25 mouse cellular contexts compared by ENCODE assay signal in the genomic region with DNA sequence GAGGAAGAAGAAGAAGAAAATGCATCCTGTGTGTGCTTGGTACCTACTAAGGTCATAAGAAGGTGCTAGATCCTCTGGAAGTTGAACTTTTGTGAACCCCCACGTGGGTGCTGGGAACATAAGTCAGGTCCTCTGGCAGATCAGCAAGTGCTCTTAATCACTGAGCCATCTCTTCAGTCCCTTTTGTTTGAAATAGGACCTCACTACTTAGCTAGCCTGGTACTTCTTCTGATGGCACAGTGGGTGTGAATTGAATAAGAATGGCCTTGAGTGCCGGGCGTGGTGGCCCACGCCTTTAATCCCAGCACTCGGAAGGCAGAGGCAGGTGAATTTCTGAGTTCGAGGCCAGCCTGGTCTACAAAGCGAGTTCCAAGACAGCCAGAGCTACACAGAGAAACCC. TPM values are rescaled to one million over a fixed set of nuclear protein-coding genes. Genes with fewer than 3 reads are reported as not detected.
DNase-seq lines count a peak whose midpoint lies in the region; ATAC-seq and TF ChIP-seq lines count a peak whose summit lies in the region.
"Had no signal": no experiment of that assay in that cellular context is flagged by ENCODE, and none has a peak within 500 bp of the region (broad histone marks: within the 10 kb centered on the region; RNA-seq: fewer than 3 reads in every experiment).

No protein-coding gene starts in this region.

- H3K9ac ChIP-seq in forebrain, postnatal 0 days: no peak overlapping the region
- H3K9ac ChIP-seq: embryonic facial prominence, embryonic 12.5 days; forebrain, embryonic 13.5 days; forebrain, embryonic 15.5 days had no signal

- ATAC-seq in forebrain, postnatal 0 days: no peak
- ATAC-seq: activated CD4-positive, CD25-positive, alpha-beta regulatory T cell, adult 4 months; forebrain, embryonic 13.5 days; forebrain, embryonic 15.5 days had no signal

- H3K27ac ChIP-seq in forebrain, postnatal 0 days (ENCODE audit: low read depth, low read length): no peak overlapping the region
- H3K27ac ChIP-seq: embryonic facial prominence, embryonic 10.5 days; embryonic facial prominence, embryonic 12.5 days; forebrain, embryonic 13.5 days; forebrain, embryonic 15.5 days had no signal

- WGBS in forebrain, postnatal 0 days: 95% methylated on average over 7 of the region's 7 CpGs

- no peak for TF ChIP-seq CTCF in forebrain, postnatal 0 days (IDR thresholded peaks at IDR 0.05; ENCODE audit: low read depth)

- H3K4me3 ChIP-seq in forebrain, postnatal 0 days (ENCODE audit: low read depth, low read length): no peak overlapping the region
- H3K4me3 ChIP-seq: embryonic facial prominence, embryonic 10.5 days; embryonic facial prominence, embryonic 12.5 days; forebrain, embryonic 13.5 days; forebrain, embryonic 15.5 days had no signal

- no peaks in the 10 kb centered on the region for H3K27me3 ChIP-seq in forebrain, postnatal 0 days (ENCODE audit: insufficient read depth, low read length)
- H3K27me3 ChIP-seq: embryonic facial prominence, embryonic 12.5 days; forebrain, embryonic 13.5 days; forebrain, embryonic 15.5 days had no signal

- no peak overlapping the region for H3K4me2 ChIP-seq in forebrain, postnatal 0 days (ENCODE audit: low read depth)
- H3K4me2 ChIP-seq: embryonic facial prominence, embryonic 12.5 days; forebrain, embryonic 13.5 days; forebrain, embryonic 15.5 days had no signal

- peaks cover 7% of the 10 kb centered on the region; the same call in 1 of the 2 replicates for H3K36me3 ChIP-seq in forebrain, postnatal 0 days (ENCODE audit: insufficient read depth)

- H3K9me3 ChIP-seq in forebrain, postnatal 0 days (ENCODE audit: low read length): no peaks in the 10 kb centered on the region
- H3K9me3 ChIP-seq: embryonic facial prominence, embryonic 10.5 days; embryonic facial prominence, embryonic 12.5 days; forebrain, embryonic 13.5 days; forebrain, embryonic 15.5 days; G1E had no signal

- H3K4me1 ChIP-seq in forebrain, postnatal 0 days (ENCODE audit: insufficient read depth): no peaks in the 10 kb centered on the region
- H3K4me1 ChIP-seq: embryonic facial prominence, embryonic 10.5 days; embryonic facial prominence, embryonic 12.5 days; forebrain, embryonic 13.5 days; forebrain, embryonic 15.5 days had no signal

- DNase-seq in ES-CJ7 (ENCODE audit: low read depth, low spot score) (peak; percentile 98), R1 (ENCODE audit: low read depth, low spot score) (peak; percentile 99), ZHBTc4 (ENCODE audit: low read depth, low spot score) (peak; percentile 96)
- no peak for DNase-seq in ovary, adult 18-20 months (ENCODE audit: low spot score)
- no peak for DNase-seq in forebrain, postnatal 0 days
- no peak for DNase-seq in kidney, postnatal 36 days
- DNase-seq: adrenal gland, adult 8-10 months; adrenal gland, postnatal 14 days; adrenal gland, postnatal 36 days; cerebellum, adult 11-12 months; cerebellum, adult 2 months; cerebellum, adult 9-10 months; cerebellum, postnatal 10 days; cerebellum, postnatal 25 days had no signal

RNA-seq across cellular contexts. Expression of gene Thap8, which starts 14.0 kb away (rescaled TPM):
- total RNA-seq in forebrain, postnatal 0 days (2014; rRNA removed): 0.52 TPM in 1 of 2 replicates, not detected in the other
- 0.45 TPM in 2 replicates for polyA plus RNA-seq in forebrain, postnatal 0 days (2015; fragmentation: Nextera tagmentation; extraction: Ambion mirVana)
- polyA plus RNA-seq: cerebellum, adult 2 months had no signal

RNA-seq across cellular contexts. Expression of gene Wdr62, which starts 14.3 kb away (rescaled TPM):
- 2.0 and 3.2 TPM in 2 replicates for total RNA-seq in forebrain, postnatal 0 days (2014; rRNA removed)
- 2.7 and 2.9 TPM in 2 replicates for polyA plus RNA-seq in forebrain, postnatal 0 days (2015; fragmentation: Nextera tagmentation; extraction: Ambion mirVana)

RNA-seq across cellular contexts. Expression of gene Clip3, which starts 25.6 kb away (rescaled TPM):
- total RNA-seq in forebrain, postnatal 0 days (2014; rRNA removed): 105 and 108 TPM in 2 replicates
- polyA plus RNA-seq in forebrain, postnatal 0 days (2015; fragmentation: Nextera tagmentation; extraction: Ambion mirVana): 178 and 186 TPM in 2 replicates
- polyA plus RNA-seq: G1E had no signal

RNA-seq across cellular contexts. Expression of gene Ovol3, which starts 30.4 kb away (rescaled TPM):
- not detected in 2 replicates for total RNA-seq in forebrain, postnatal 0 days (2014; rRNA removed)
- not detected in 2 replicates for polyA plus RNA-seq in forebrain, postnatal 0 days (2015; fragmentation: Nextera tagmentation; extraction: Ambion mirVana)
- total RNA-seq: adrenal gland, adult 18-20 months; adrenal gland, adult 8-10 months; adrenal gland, postnatal 14 days; adrenal gland, postnatal 36 days; G1E had no signal
- polyA plus RNA-seq: activated CD4-positive, CD25-positive, alpha-beta regulatory T cell, adult 4 months; C2C12; cerebellum, adult 2 months; cortical plate, adult 2 months; embryonic facial prominence, embryonic 10.5 days; forebrain, embryonic 11.5 days; forebrain, embryonic 13.5 days; forebrain, embryonic 15.5 days; frontal cortex, adult 2 months; G1E had no signal

RNA-seq across cellular contexts. Expression of gene Tbcb, which starts 33.9 kb away (rescaled TPM):
- 151 and 204 TPM in 2 replicates for total RNA-seq in forebrain, postnatal 0 days (2014; rRNA removed)
- 475 and 558 TPM in 2 replicates for polyA plus RNA-seq in forebrain, postnatal 0 days (2015; fragmentation: Nextera tagmentation; extraction: Ambion mirVana)

Comparison
In these comparisons a context has a peak if more than half of its experiments do, and no peak if none do; other contexts are left out.
1. DNase-seq: peak in ES-CJ7 (single experiment), R1 (single experiment) and ZHBTc4 (single experiment); none in ovary, adult 18-20 months (single experiment), forebrain, postnatal 0 days (single experiment) and kidney, postnatal 36 days (0 of 2).